Mouse (Mus musculus) frontal cortex, adult 2 months (tissue): Measurements from ENCODE around the gene Fgfr2. TPM values are rescaled to one million over a fixed set of nuclear protein-coding genes. Genes with fewer than 3 reads are reported as not detected.

Experiments
- DNase-seq, 2 experiments: peaks; one replicate each; pipeline ENCODE4 v3.0.0; 2022; ENCODE audit warnings: low spot score in 1 of 2; ENCODE audit errors: extremely low spot score in 1 of 2
- polyA plus RNA-seq: library from polyadenylated mRNA; depleted of rRNA; stranded (reverse); fragments of >200 nt; gene quantifications from 2 replicates; pipeline ENCODE4 v1.2.3, GENCODE M21; 2012

The Fgfr2 gene
- polyA plus RNA-seq, 1 experiment, result 69.6 TPM

GRCm38 (mm10) chr7:132264763-132265162 lies 858.4 kb downstream of the Fgfr2 start:
- peak in 1 of 2 experiments; percentile 48 for DNase-seq

GRCm38 (mm10) chr7:132263186-132263585 lies 860.0 kb downstream of the Fgfr2 start:
- no peak for DNase-seq

GRCm38 (mm10) chr7:132262696-132263095 lies 860.5 kb downstream of the Fgfr2 start:
- no peak for DNase-seq

GRCm38 (mm10) chr7:132261885-132262284 lies 861.3 kb downstream of the Fgfr2 start:
- no peak for DNase-seq

GRCm38 (mm10) chr7:132260632-132261031 lies 862.5 kb downstream of the Fgfr2 start:
- DNase-seq, result no peak

- no peak for DNase-seq
Observed at GRCm38 (mm10) chr7:132258817-132259216, 864.3 kb downstream of the Fgfr2 start.

GRCm38 (mm10) chr7:132258216-132258615 lies 864.9 kb downstream of the Fgfr2 start:
- no peak for DNase-seq

GRCm38 (mm10) chr7:132253513-132253912 lies 869.6 kb downstream of the Fgfr2 start:
- DNase-seq, result peak; percentile 82

- no peak for DNase-seq
Observed at GRCm38 (mm10) chr7:132253078-132253477, 870.1 kb downstream of the Fgfr2 start.

GRCm38 (mm10) chr7:132249563-132250119 lies 873.5 kb downstream of the Fgfr2 start:
- no peak for DNase-seq

- peak in 1 of 2 experiments; percentile 38 for DNase-seq
Observed at GRCm38 (mm10) chr7:132247567-132247966, 875.6 kb downstream of the Fgfr2 start.

- DNase-seq, result no peak
Observed at GRCm38 (mm10) chr7:132247091-132247490, 876.1 kb downstream of the Fgfr2 start.

- DNase-seq, result no peak
Observed at GRCm38 (mm10) chr7:132245730-132246129, 877.4 kb downstream of the Fgfr2 start.

GRCm38 (mm10) chr7:132244637-132245036 lies 878.5 kb downstream of the Fgfr2 start:
- DNase-seq, result no peak

GRCm38 (mm10) chr7:132243225-132243624 lies 879.9 kb downstream of the Fgfr2 start:
- DNase-seq, result no peak

- no peak for DNase-seq
Observed at GRCm38 (mm10) chr7:132242617-132243141, 880.5 kb downstream of the Fgfr2 start.

- no peak for DNase-seq
Observed at GRCm38 (mm10) chr7:132238921-132239320, 884.2 kb downstream of the Fgfr2 start.

- no peak for DNase-seq
Observed at GRCm38 (mm10) chr7:132237191-132237590, 886.0 kb downstream of the Fgfr2 start.

GRCm38 (mm10) chr7:132236789-132237188 lies 886.4 kb downstream of the Fgfr2 start:
- no peak for DNase-seq

- DNase-seq, result no peak
Observed at GRCm38 (mm10) chr7:132234250-132234649, 888.9 kb downstream of the Fgfr2 start.

- no peak for DNase-seq
Observed at GRCm38 (mm10) chr7:132233732-132234131, 889.4 kb downstream of the Fgfr2 start.

- no peak for DNase-seq
Observed at GRCm38 (mm10) chr7:132232937-132233336, 890.2 kb downstream of the Fgfr2 start.

- DNase-seq, result no peak
Observed at GRCm38 (mm10) chr7:132231476-132231875, 891.7 kb downstream of the Fgfr2 start.
